Mouse (Mus musculus) hindbrain, embryonic 16.5 days (tissue): ENCODE data around the gene Csnk1e. TPM values are rescaled to one million over a fixed set of nuclear protein-coding genes. Genes with fewer than 3 reads are reported as not detected.
A peak's percentile ranks its signal among the peaks of the same experiment; 100 is the strongest.

ENCODE experiments used
- ATAC-seq: fragments of 200-750 bp; cut with Nextera tagmentation; 2 replicates; pipeline ENCODE4 v1.8.0; 2017; ENCODE audit warnings: moderate TSS enrichment, moderate library complexity
- H3K27ac ChIP-seq: fragments of 300-500 bp; sonication (generic); 2 replicates; pipeline ENCODE4 v1.5.1; 2014; ENCODE audit warnings: low read depth, mild to moderate bottlenecking, control low read depth, low read length, moderate library complexity
- H3K27me3 ChIP-seq: fragments of 300-500 bp; sonication (generic); replicated peaks from 2 replicates; pipeline ENCODE4 v1.6.1; 2014; ENCODE audit warnings: low read length; ENCODE audit not compliant: control insufficient read depth, insufficient read depth
- H3K36me3 ChIP-seq: fragments of 300-500 bp; sonication (generic); 2 replicates; pipeline ENCODE4 v1.6.1; 2014; ENCODE audit warnings: mild to moderate bottlenecking, low read length, moderate library complexity, mixed read lengths; ENCODE audit not compliant: control insufficient read depth, insufficient read depth
- H3K4me1 ChIP-seq: fragments of 300-500 bp; sonication (generic); 2 replicates; pipeline ENCODE4 v1.6.1; 2014; ENCODE audit warnings: low read depth, low read length; ENCODE audit not compliant: control insufficient read depth, insufficient read depth
- H3K4me2 ChIP-seq: fragments of 300-500 bp; sonication (generic); 2 replicates; pipeline ENCODE4 v1.6.1; 2014; ENCODE audit warnings: mild to moderate bottlenecking, low read length, control low read depth, moderate library complexity
- H3K4me3 ChIP-seq: fragments of 300-500 bp; sonication (generic); 2 replicates; pipeline ENCODE4 v1.5.1; 2014; ENCODE audit warnings: mild to moderate bottlenecking, low read length, control low read depth, moderate library complexity
- H3K9ac ChIP-seq: fragments of 300-500 bp; sonication (generic); 2 replicates; pipeline ENCODE4 v1.6.1; 2014; ENCODE audit warnings: low read depth, mild to moderate bottlenecking, control low read depth, low read length, moderate library complexity
- H3K9me3 ChIP-seq: fragments of 300-500 bp; sonication (generic); 2 replicates; pipeline ENCODE4 v1.6.1; 2014; ENCODE audit warnings: mild to moderate bottlenecking, low read length, moderate library complexity; ENCODE audit not compliant: control insufficient read depth
- WGBS: fragments of 180-500 bp; shearing (Covaris S2); extraction: QIAGEN DNeasy Blood & Tissue Kit; methylation state at CpG from one replicate; pipeline ENCODE4 v1.1.7; 2014; 5-methylcytosine and 5-hydroxymethylcytosine counted together
- polyA plus RNA-seq: library from polyadenylated mRNA; unstranded; fragments of >200 nt; fragmentation: Nextera tagmentation; extraction: Ambion mirVana; gene quantifications from 2 replicates; pipeline ENCODE4 v1.2.1, GENCODE M21; 2015

The Csnk1e gene
- polyA plus RNA-seq, 1 experiment from 2014 or later = 132 TPM

- no peak for ATAC-seq
- no peaks in the 10 kb centered on the region for H3K4me1 ChIP-seq
- no peaks in the 10 kb centered on the region for H3K9me3 ChIP-seq
- no peak overlapping the region for H3K9ac ChIP-seq
- peaks cover 45% of the 10 kb centered on the region for H3K36me3 ChIP-seq
- H3K27ac ChIP-seq = no peak overlapping the region
- 100% methylated on average over 3 of the region's 3 CpGs for WGBS
- H3K27me3 ChIP-seq = no peaks in the 10 kb centered on the region
- no peak overlapping the region for H3K4me2 ChIP-seq
- H3K4me3 ChIP-seq = no peak overlapping the region
Observed at GRCm38 (mm10) chr15:79418265-79418664, 37.1 kb downstream of the Csnk1e start.

- H3K9ac ChIP-seq = no peak overlapping the region
- no peaks in the 10 kb centered on the region for H3K4me1 ChIP-seq
- no peaks in the 10 kb centered on the region for H3K9me3 ChIP-seq
- no peak overlapping the region for H3K4me3 ChIP-seq
- H3K27ac ChIP-seq = no peak overlapping the region
- H3K4me2 ChIP-seq = no peak overlapping the region
- 96% methylated on average over 3 of the region's 3 CpGs for WGBS
- no peaks in the 10 kb centered on the region for H3K27me3 ChIP-seq
- H3K36me3 ChIP-seq = peaks cover 37% of the 10 kb centered on the region
- no peak for ATAC-seq
Observed at GRCm38 (mm10) chr15:79417379-79417778, 38.0 kb downstream of the Csnk1e start.

- WGBS = 94% methylated on average over 10 of the region's 10 CpGs
- H3K4me3 ChIP-seq = no peak overlapping the region
- no peak overlapping the region for H3K9ac ChIP-seq
- no peaks in the 10 kb centered on the region for H3K4me1 ChIP-seq
- H3K9me3 ChIP-seq = no peaks in the 10 kb centered on the region
- H3K27ac ChIP-seq = no peak overlapping the region
- no peaks in the 10 kb centered on the region for H3K27me3 ChIP-seq
- H3K36me3 ChIP-seq = peaks cover 30% of the 10 kb centered on the region
- H3K4me2 ChIP-seq = no peak overlapping the region
- ATAC-seq = no peak
Observed at GRCm38 (mm10) chr15:79416460-79417085, 38.8 kb downstream of the Csnk1e start.

GRCm38 (mm10) chr15:79414513-79414912 lies 40.9 kb downstream of the Csnk1e start:
- Histone ChIP-seq H3K36me3 (peaks cover 15% of the 10 kb centered on the region), H3K4me3 (no peak overlapping the region), H3K9me3 (no peaks in the 10 kb centered on the region), H3K27ac (no peak overlapping the region), H3K27me3 (no peaks in the 10 kb centered on the region), H3K9ac (no peak overlapping the region), H3K4me1 (no peaks in the 10 kb centered on the region), H3K4me2 (no peak overlapping the region)
- WGBS = 57% methylated on average over 4 of the region's 4 CpGs
- no peak for ATAC-seq

GRCm38 (mm10) chr15:79413802-79414201 lies 41.6 kb downstream of the Csnk1e start:
- Histone ChIP-seq H3K4me1 (no peaks in the 10 kb centered on the region), H3K4me2 (no peak overlapping the region), H3K4me3 (no peak overlapping the region), H3K9ac (no peak overlapping the region), H3K27me3 (no peaks in the 10 kb centered on the region), H3K27ac (no peak overlapping the region), H3K36me3 (peaks cover 8% of the 10 kb centered on the region), H3K9me3 (no peaks in the 10 kb centered on the region)
- no peak for ATAC-seq
- WGBS = 84% methylated on average over 8 of the region's 8 CpGs

GRCm38 (mm10) chr15:79413201-79413600 lies 42.2 kb downstream of the Csnk1e start:
- Histone ChIP-seq H3K36me3 (peaks cover 3% of the 10 kb centered on the region; the same call in 1 of the 2 replicates), H3K4me3 (no peak overlapping the region), H3K9me3 (no peaks in the 10 kb centered on the region), H3K27me3 (no peaks in the 10 kb centered on the region), H3K27ac (no peak overlapping the region), H3K4me2 (no peak overlapping the region), H3K9ac (no peak overlapping the region), H3K4me1 (no peaks in the 10 kb centered on the region)
- ATAC-seq = no peak
- 96% methylated on average over 3 of the region's 3 CpGs for WGBS

GRCm38 (mm10) chr15:79411363-79412065 lies 43.9 kb downstream of the Csnk1e start:
- H3K4me3 ChIP-seq = no peak overlapping the region
- H3K36me3 ChIP-seq = no peaks in the 10 kb centered on the region
- WGBS = 68% methylated on average over 10 of the region's 10 CpGs
- ATAC-seq = no peak
- H3K27me3 ChIP-seq = no peaks in the 10 kb centered on the region
- no peak overlapping the region for H3K9ac ChIP-seq
- no peak overlapping the region for H3K27ac ChIP-seq
- no peak overlapping the region for H3K4me2 ChIP-seq
- no peaks in the 10 kb centered on the region for H3K4me1 ChIP-seq
- no peaks in the 10 kb centered on the region for H3K9me3 ChIP-seq

GRCm38 (mm10) chr15:79409077-79409573 lies 46.2 kb downstream of the Csnk1e start:
- 0 out of 2 replicates have a peak, but pooled peaks have one; percentile 4 for ATAC-seq
- H3K4me2 ChIP-seq = no peak overlapping the region
- H3K36me3 ChIP-seq = no peaks in the 10 kb centered on the region
- no peak overlapping the region for H3K27ac ChIP-seq
- H3K27me3 ChIP-seq = no peaks in the 10 kb centered on the region
- H3K4me3 ChIP-seq = no peak overlapping the region
- WGBS = 90% methylated on average over 4 of the region's 4 CpGs
- no peaks in the 10 kb centered on the region; the same call in 1 of the 2 replicates for H3K4me1 ChIP-seq
- no peaks in the 10 kb centered on the region for H3K9me3 ChIP-seq
- no peak overlapping the region for H3K9ac ChIP-seq

- H3K9me3 ChIP-seq = no peaks in the 10 kb centered on the region
- H3K4me1 ChIP-seq = peaks cover 14% of the 10 kb centered on the region
- H3K36me3 ChIP-seq = no peaks in the 10 kb centered on the region
- no peak overlapping the region for H3K27ac ChIP-seq
- H3K27me3 ChIP-seq = no peaks in the 10 kb centered on the region
- WGBS = 82% methylated on average over 4 of the region's 4 CpGs
- no peak overlapping the region for H3K4me3 ChIP-seq
- ATAC-seq = no peak
- no peak overlapping the region for H3K4me2 ChIP-seq
- no peak overlapping the region for H3K9ac ChIP-seq
Observed at GRCm38 (mm10) chr15:79406564-79406963, 48.8 kb downstream of the Csnk1e start.
